Mouse (Mus musculus) brain, adult 10 weeks (tissue): ENCODE results near the gene Tial1. TPM values are rescaled to one million over a fixed set of nuclear protein-coding genes. Genes with fewer than 3 reads are reported as not detected.

Source experiments
- polyA plus RNA-seq: library from polyadenylated mRNA; stranded (reverse); fragments of 350-450 nt; fragmentation: Illumina TruSeq; extraction: RNeasy Lipid Tissue Mini Kit (QIAGEN cat#74804); gene quantifications from one replicate; pipeline ENCODE4 v1.2.3, GENCODE M21; 2015; ENCODE audit warnings: low read depth, low replicate concordance

Tial1 gene
- 115 TPM for polyA plus RNA-seq

DNA sequence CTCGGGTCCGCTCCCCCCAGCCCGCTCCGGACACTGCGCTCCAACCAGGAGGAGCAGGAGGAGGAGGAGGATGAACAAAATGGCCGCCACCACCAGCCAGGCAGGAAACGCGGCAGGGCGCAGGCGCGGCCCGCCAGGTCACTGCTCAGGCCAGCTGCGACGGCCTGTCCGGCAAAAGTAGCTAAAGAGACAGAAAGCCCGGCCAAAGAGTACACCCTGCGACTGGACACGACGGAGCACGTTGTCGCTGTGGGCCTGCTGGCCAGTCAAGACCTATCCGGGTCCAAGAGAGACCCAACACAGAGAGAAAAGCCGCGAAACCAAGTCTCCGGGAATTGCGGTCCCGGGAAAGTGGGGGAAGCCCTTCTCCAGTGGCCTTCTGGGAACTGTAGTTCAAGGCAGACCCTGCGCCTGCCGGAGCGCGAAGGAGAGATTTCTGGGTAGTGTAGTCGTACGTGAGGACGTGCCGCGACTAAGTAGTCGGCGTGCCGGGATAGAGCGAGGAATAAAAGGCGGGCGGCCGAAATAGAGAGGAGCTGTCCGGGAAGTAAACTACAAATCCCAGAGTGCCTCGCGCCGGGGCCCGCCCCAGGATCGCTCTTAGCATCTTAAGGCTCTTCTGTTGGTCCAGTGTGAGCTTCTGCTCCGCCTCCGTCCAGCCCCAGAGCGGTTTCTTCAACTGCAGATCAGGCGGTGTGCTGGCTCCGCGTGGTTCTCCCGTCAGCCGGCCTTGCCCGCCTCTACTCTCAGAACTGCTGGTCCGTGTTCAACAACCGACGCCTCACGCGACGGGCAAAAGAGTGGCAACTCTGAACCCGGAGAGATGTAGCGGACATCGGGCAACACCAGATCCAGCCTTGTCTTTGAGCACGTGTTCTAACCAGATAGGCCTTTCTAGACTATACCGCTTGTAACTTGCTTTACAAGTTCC lies at the start of gene Tial1:
TSS of gene Tial1 (minus strand) at position 433 of the 931 bp plus-strand sequence.

GRCm38 (mm10) chr7:128417930-128418779 lies 43.4 kb downstream of the Tial1 start, which contains the start of gene Rgs10:
Gene Rgs10 (minus strand): TSS chr7:128418758.

Other genes with a start within 250 kb of the Tial1 start
- gene Armc5, start 224.4 kb downstream of the Tial1 start, polyA plus RNA-seq = 7.4 TPM
- 2.5 TPM for gene 9130023H24Rik, start 223.7 kb downstream of the Tial1 start, polyA plus RNA-seq
- 11.5 TPM for gene Tgfb1i1, start 214.9 kb downstream of the Tial1 start, polyA plus RNA-seq
- not detected for gene Slc5a2, start 196.1 kb downstream of the Tial1 start, polyA plus RNA-seq
- gene BC017158, start 163.5 kb downstream of the Tial1 start, polyA plus RNA-seq = 17.9 TPM
- 102 TPM for gene Rgs10, start 43.0 kb downstream of the Tial1 start, polyA plus RNA-seq
- gene Bag3, start 61.9 kb upstream of the Tial1 start, polyA plus RNA-seq = 6.1 TPM
- 121 TPM for gene Inpp5f, start 149.6 kb upstream of the Tial1 start, polyA plus RNA-seq